9 mouse cellular contexts compared by ENCODE assay signal in the genomic region with DNA sequence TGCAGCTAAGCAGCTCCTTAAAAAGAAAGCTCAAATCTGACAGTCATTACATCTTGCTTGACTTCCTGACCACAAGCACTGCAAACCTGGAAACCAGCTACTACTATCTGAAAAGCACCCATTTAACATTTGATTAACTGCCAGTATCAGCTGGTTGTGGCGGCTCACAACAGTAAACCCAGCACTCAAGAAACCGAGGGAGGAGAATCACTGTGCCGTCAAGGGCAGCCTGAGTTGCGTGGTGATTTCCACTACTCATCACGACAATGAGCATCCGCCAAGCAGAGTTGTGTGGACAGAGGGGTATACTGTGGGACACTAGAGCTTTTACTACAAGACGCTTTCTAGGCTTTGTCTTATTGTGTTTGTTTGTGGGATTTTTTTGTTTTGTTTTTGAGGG. TPM values are rescaled to one million over a fixed set of nuclear protein-coding genes. Genes with fewer than 3 reads are reported as not detected.
A peak's percentile ranks its signal among the peaks of the same experiment; 100 is the strongest.
DNase-seq lines count a peak whose midpoint lies in the region; ATAC-seq lines count a peak whose summit lies in the region.
"Had no signal": no experiment of that assay in that cellular context is flagged by ENCODE, and none has a peak within 500 bp of the region (broad histone marks: within the 10 kb centered on the region; RNA-seq: fewer than 3 reads in every experiment).

No protein-coding gene starts in this region.

- no peaks in the 10 kb centered on the region for H3K27me3 ChIP-seq in heart, embryonic 11.5 days (ENCODE audit: control insufficient read depth, insufficient read depth, low read length)
- H3K27me3 ChIP-seq in heart, embryonic 13.5 days (replicated peaks) = no peaks in the 10 kb centered on the region
- H3K27me3 ChIP-seq: forebrain, embryonic 12.5 days had no signal

- H3K4me3 ChIP-seq in heart, embryonic 11.5 days (ENCODE audit: low read depth, low read length) = no peak overlapping the region
- peak overlapping the region; percentile 18 for H3K4me3 ChIP-seq in heart, embryonic 13.5 days
- H3K4me3 ChIP-seq in macrophage (ENCODE audit: inconsistent target) = no peak overlapping the region
- H3K4me3 ChIP-seq: forebrain, embryonic 12.5 days had no signal

- H3K9me3 ChIP-seq in heart, embryonic 11.5 days (replicated peaks; ENCODE audit: control insufficient read depth, low read length) = no peaks in the 10 kb centered on the region
- no peaks in the 10 kb centered on the region for H3K9me3 ChIP-seq in heart, embryonic 13.5 days
- H3K9me3 ChIP-seq: forebrain, embryonic 12.5 days had no signal

- H3K4me1 ChIP-seq in heart, embryonic 11.5 days (ENCODE audit: control insufficient read depth, insufficient read depth, low read length) = peaks cover 33% of the 10 kb centered on the region
- peaks cover 75% of the 10 kb centered on the region for H3K4me1 ChIP-seq in heart, embryonic 13.5 days

- no peak overlapping the region for H3K9ac ChIP-seq in heart, embryonic 11.5 days (ENCODE audit: low read depth, low read length)
- H3K9ac ChIP-seq in heart, embryonic 13.5 days = peak overlapping the region; percentile 57
- H3K9ac ChIP-seq: forebrain, embryonic 12.5 days had no signal

- peak overlapping the region; percentile 46 for H3K4me2 ChIP-seq in heart, embryonic 11.5 days
- peak overlapping the region; percentile 78 for H3K4me2 ChIP-seq in heart, embryonic 13.5 days
- H3K4me2 ChIP-seq: forebrain, embryonic 12.5 days had no signal

- WGBS in heart, embryonic 11.5 days (ENCODE audit: insufficient replicate concordance) = 32% methylated on average over 7 of the region's 7 CpGs
- 26% methylated on average over 7 of the region's 7 CpGs for WGBS in heart, embryonic 13.5 days
- 23% methylated on average over 7 of the region's 7 CpGs for WGBS in macrophage (ENCODE audit: missing documents)

- ATAC-seq in heart, embryonic 11.5 days (replicated peaks; ENCODE audit: insufficient number of reproducible peaks, low FRiP score, low TSS enrichment) = no peak
- no peak for ATAC-seq in heart, embryonic 13.5 days (ENCODE audit: extremely low read depth, insufficient number of reproducible peaks, low FRiP score, low TSS enrichment)

- DNase-seq in heart, postnatal 4 days = no peak
- DNase-seq in ES-CJ7 (ENCODE audit: low read depth, low spot score) = peak; percentile 53
- DNase-seq in cerebellum, adult 9-11 months = no peak
- DNase-seq in cerebellum, adult 9-10 months = no peak
- no peak for DNase-seq in cerebellum, postnatal 36 days

- no peak overlapping the region; the same call in 1 of the 2 replicates for H3K27ac ChIP-seq in heart, embryonic 11.5 days (ENCODE audit: low read depth, low read length)
- H3K27ac ChIP-seq in heart, embryonic 13.5 days (replicated peaks) = peak overlapping the region; percentile 30
- 0 out of 2 replicates have a peak overlapping the region, but pooled peaks have one; percentile 14 for H3K27ac ChIP-seq in macrophage
- H3K27ac ChIP-seq: forebrain, embryonic 12.5 days had no signal

- H3K36me3 ChIP-seq in heart, embryonic 11.5 days (ENCODE audit: control insufficient read depth, insufficient read depth, low read length) = no peaks in the 10 kb centered on the region
- H3K36me3 ChIP-seq in heart, embryonic 13.5 days = no peaks in the 10 kb centered on the region
- H3K36me3 ChIP-seq in macrophage (ENCODE audit: inconsistent target) = no peaks in the 10 kb centered on the region
- H3K36me3 ChIP-seq: forebrain, embryonic 12.5 days had no signal

- peaks cover 94% of the 10 kb centered on the region for H3K79me2 ChIP-seq in macrophage (ENCODE audit: inconsistent target)

RNA-seq across cellular contexts. Expression of a gene that starts 4.8 kb away (rescaled TPM):
- 286 and 318 TPM in 2 replicates for polyA plus RNA-seq in heart, embryonic 11.5 days (2014; fragmentation: Nextera tagmentation; extraction: Ambion mirVana)
- 100 to 1,000 TPM; 353 to 370 TPM for total RNA-seq in heart, postnatal 4 days (2021)
- polyA plus RNA-seq in heart, embryonic 13.5 days (2015; fragmentation: Nextera tagmentation; extraction: Ambion mirVana) = 270 and 291 TPM in 2 replicates
- total RNA-seq in macrophage (2018; cell fraction: chromatin; rRNA removed) = 1,000 to 10,000 TPM in 15 of 26 experiments, 100 to 1,000 TPM in 11; 551 to 1,238 (median 1,043) TPM
- 1,000 to 10,000 TPM in 2 of 26 experiments, 100 to 1,000 TPM in 24; 758 to 1,101 (median 899) TPM for total RNA-seq in macrophage (2018; cell fraction: cytosol; rRNA removed)
- total RNA-seq in macrophage (2018; cell fraction: nucleus; rRNA removed) = 1,000 to 10,000 TPM in 5 of 26 experiments, 100 to 1,000 TPM in 21; 496 to 1,177 (median 835) TPM
- 655 to 1,117 TPM (median 796 TPM) in 3 replicates for polyA plus RNA-seq in macrophage (2018)
